Mouse (Mus musculus) kidney, adult 2 months (tissue): ENCODE measurements at regions not wholly inside any gene's neighbourhood (a gene's known extent, or its start where the extent isn't known, plus 50 kb on each side); places are given as distances from the start of the nearest gene placed in this dataset.

Experiments
- DNase-seq: peaks from one replicate; pipeline ENCODE4 v3.0.0; 2021
- H3K27ac ChIP-seq: fragments of 200-500 bp; 2 replicates; pipeline ENCODE4 v1.5.1; 2012; ENCODE audit warnings: low read depth, low read length, control low read depth, inconsistent platforms; ENCODE audit not compliant: insufficient read depth
- H3K27me3 ChIP-seq: fragments of 200-500 bp; replicated peaks from 2 replicates; pipeline ENCODE4 v1.6.1; 2012; ENCODE audit warnings: mild to moderate bottlenecking, moderate library complexity, low read length, inconsistent platforms; ENCODE audit not compliant: control insufficient read depth, insufficient read depth
- H3K36me3 ChIP-seq: fragments of 200-500 bp; 2 replicates; pipeline ENCODE4 v1.6.1; 2012; ENCODE audit warnings: mild to moderate bottlenecking, moderate library complexity, low read length, inconsistent platforms; ENCODE audit not compliant: control insufficient read depth, insufficient read depth
- H3K4me1 ChIP-seq: fragments of 200-500 bp; 2 replicates; pipeline ENCODE4 v1.6.1; 2011; ENCODE audit warnings: low read length; ENCODE audit not compliant: control insufficient read depth, insufficient read depth
- H3K4me3 ChIP-seq: fragments of 200-500 bp; 2 replicates; pipeline ENCODE4 v1.5.1; 2011; ENCODE audit warnings: mild to moderate bottlenecking, low read depth, low read length, control low read depth; ENCODE audit not compliant: insufficient read depth
- CTCF ChIP-seq: fragments of 200-500 bp; conservative IDR thresholded peaks from 2 replicates; pipeline ENCODE4 v1.5.1; 2011; ENCODE audit warnings: low read depth, mild to moderate bottlenecking, control low read depth, low read length, moderate library complexity, mixed read lengths; ENCODE audit not compliant: insufficient read depth, insufficient read length
- POLR2A ChIP-seq: fragments of 200-500 bp; IDR thresholded peaks from one replicate; pipeline ENCODE4 v1.6.1; 2011; ENCODE audit warnings: low read depth, low read length, control low read depth
- WGBS: fragments of 180-500 bp; shearing (Covaris S2); methylation state at CpG from one replicate; pipeline ENCODE4 v1.1.7; 2018; 5-methylcytosine and 5-hydroxymethylcytosine counted together

DNA sequence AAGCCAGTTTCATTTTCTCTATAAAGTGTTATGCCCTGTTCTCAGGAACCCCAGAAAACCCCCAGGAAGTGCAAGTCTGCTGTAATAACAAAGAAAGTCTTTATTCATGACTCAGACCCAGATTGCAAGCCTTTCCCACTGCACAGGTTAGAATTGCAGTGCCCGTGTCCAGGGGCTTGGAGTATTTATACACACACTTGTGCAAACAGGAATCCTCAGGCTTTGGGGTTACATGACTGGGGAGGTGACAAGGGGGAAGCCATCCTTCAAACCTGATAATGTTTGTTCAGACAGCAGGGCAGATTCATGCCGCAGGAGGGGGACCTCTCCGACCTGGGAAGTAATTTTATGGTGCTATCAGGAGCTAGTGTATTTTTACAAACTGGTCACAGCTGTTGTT, 198.0 kb downstream of the Tex13c3 start:
- H3K4me3 ChIP-seq = no peak overlapping the region
- no peak for DNase-seq
- no peaks in the 10 kb centered on the region for H3K36me3 ChIP-seq
- H3K27me3 ChIP-seq = no peaks in the 10 kb centered on the region
- WGBS = 37% methylated on average over 3 of the region's 3 CpGs
- TF ChIP-seq CTCF (no peak), POLR2A (no peak)
- H3K27ac ChIP-seq = no peak overlapping the region
- peaks cover 5% of the 10 kb centered on the region; the same call in 1 of the 2 replicates for H3K4me1 ChIP-seq

GRCm38 (mm10) chrX:19264237-19264636, 216.9 kb downstream of the Tex13c3 start:
- H3K27me3 ChIP-seq = no peaks in the 10 kb centered on the region
- H3K36me3 ChIP-seq = no peaks in the 10 kb centered on the region
- H3K4me3 ChIP-seq = no peak overlapping the region
- no peak overlapping the region for H3K27ac ChIP-seq
- no peak for DNase-seq
- H3K4me1 ChIP-seq = no peaks in the 10 kb centered on the region
- TF ChIP-seq POLR2A (no peak), CTCF (no peak)

GRCm38 (mm10) chrX:19246777-19247619, 234.1 kb downstream of the Tex13c3 start:
- Histone ChIP-seq H3K36me3 (no peaks in the 10 kb centered on the region), H3K4me3 (no peak overlapping the region), H3K27ac (no peak overlapping the region), H3K4me1 (no peaks in the 10 kb centered on the region), H3K27me3 (no peaks in the 10 kb centered on the region)
- no peak for DNase-seq
- TF ChIP-seq POLR2A (no peak), CTCF (no peak)
- WGBS = 84% methylated on average over 2 of the region's 2 CpGs

DNA sequence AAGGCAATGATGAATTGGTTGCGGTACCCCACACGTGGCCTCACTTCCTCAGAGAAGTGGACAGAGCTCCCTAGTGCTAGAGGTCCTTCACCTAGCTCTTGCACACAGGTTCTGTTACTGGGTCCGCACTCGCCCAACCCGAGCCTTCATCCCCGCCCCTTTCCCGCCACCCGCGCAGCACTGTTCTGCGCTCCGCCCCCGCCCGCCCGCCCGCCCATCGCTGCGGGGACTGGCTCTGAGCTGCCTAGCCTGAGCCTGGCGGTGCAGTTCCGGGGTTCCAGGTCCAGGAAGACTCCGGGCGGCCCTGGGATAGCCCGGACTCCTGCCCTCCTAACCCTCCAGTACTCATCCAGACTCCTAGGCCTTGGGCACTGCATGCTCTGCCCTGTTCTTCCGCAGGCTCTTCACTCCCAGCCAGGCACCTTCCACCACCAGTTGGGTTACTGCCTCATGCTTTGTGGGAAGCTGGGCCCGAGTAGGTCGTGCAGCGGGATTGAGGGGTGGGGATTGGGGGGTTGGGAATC, 243.3 kb downstream of the Tex13c3 start:
- 0% methylated on average over 26 of the region's 26 CpGs for WGBS
- Histone ChIP-seq H3K4me3 (peak overlapping the region; percentile 79), H3K27ac (peak overlapping the region; percentile 59; the same call in 1 of the 2 replicates)

DNA sequence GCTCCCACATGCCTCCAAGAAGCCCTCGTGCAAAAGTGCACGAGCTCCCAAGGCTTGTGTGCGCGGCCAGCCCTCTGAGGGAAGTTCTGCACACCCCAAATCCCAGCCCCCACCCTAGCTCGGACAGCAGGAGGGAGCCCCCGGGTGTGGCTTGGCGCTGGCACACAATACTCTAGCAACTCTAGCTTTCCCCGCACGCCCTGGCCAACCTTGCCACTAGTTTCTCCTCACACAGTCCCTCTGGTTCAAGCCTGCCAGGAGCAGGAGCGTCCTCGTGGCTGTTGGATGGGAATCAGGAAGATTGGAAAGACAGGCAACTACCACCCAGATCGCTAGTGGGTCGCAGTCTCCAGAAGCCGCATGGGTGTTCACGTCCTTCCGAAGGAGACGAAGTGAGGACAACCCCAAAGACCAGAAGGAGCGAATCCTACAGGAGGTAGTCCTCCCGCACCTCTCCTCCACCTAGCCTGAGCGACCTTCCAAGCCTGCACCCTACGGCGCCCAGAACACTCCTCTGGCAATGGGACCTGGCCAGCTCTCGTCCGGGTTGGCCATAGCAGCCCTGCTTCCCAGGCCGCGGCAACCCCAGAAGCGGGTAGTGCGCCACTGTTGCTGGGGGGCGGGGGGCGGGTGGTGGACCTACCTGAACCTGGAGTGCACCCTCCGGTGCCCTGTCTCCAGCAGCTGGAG, 243.9 kb downstream of the Tex13c3 start:
- WGBS = 1% methylated on average over 29 of the region's 31 CpGs
- peak overlapping the region; percentile 59 for H3K27ac ChIP-seq
- DNase-seq = peak; percentile 28
- H3K36me3 ChIP-seq = no peaks in the 10 kb centered on the region
- peak overlapping the region; percentile 79 for H3K4me3 ChIP-seq
- no peaks in the 10 kb centered on the region for H3K4me1 ChIP-seq
- no peak for TF ChIP-seq CTCF
- no peak for TF ChIP-seq POLR2A
- H3K27me3 ChIP-seq = no peaks in the 10 kb centered on the region

More for the DNA sequence above, 243.3 kb downstream of the Tex13c3 start:
- Histone ChIP-seq H3K4me1 (no peaks in the 10 kb centered on the region), H3K27me3 (no peaks in the 10 kb centered on the region), H3K36me3 (no peaks in the 10 kb centered on the region)
- no peak for TF ChIP-seq POLR2A
- TF ChIP-seq CTCF = no peak
- peak; percentile 73 for DNase-seq

DNA sequence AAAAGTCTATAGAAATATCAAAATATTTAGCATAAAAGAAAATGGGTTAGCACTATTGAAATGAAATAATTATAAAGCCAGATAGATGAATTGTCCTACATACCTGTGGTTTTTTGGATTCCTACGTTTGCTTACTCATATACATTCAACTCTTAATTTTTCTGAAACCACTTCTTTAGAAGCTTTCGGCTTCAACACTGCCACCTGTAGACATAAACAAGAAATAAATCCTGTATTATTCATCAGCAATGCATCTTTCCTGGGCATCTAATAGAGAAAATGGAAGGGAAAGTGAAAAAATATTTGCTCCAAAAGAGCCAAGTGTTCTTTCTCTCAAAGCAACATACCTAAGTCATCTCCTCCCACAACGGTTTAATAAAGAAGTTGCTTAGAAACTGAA, 245.7 kb downstream of the Tex13c3 start:
- 50% methylated on average over 3 of the region's 3 CpGs for WGBS
- no peaks in the 10 kb centered on the region for H3K36me3 ChIP-seq
- H3K4me3 ChIP-seq = no peak overlapping the region
- H3K27ac ChIP-seq = no peak overlapping the region
- no peak for TF ChIP-seq CTCF
- TF ChIP-seq POLR2A = no peak
- DNase-seq = peak; percentile 1
- H3K27me3 ChIP-seq = no peaks in the 10 kb centered on the region
- H3K4me1 ChIP-seq = no peaks in the 10 kb centered on the region

DNA sequence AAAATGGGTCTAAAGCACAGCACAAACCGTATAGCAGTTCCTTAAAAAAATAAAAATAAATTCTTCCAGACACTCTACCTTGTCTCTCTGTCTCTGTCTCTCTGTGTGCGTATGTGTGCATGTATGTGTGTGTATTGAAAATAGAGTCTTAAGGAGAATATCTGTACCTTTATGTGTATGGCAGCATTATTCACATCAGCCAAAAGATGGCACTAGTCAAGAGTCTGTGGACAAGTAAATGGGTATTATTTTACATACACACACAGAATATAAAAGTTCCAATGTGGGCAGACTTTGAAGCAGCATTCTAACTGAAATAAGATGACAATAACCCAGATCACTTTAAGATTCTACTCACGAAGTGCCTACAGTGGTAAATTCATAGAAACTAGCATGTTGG, 249.3 kb downstream of the Tex13c3 start:
- TF ChIP-seq POLR2A (no peak), CTCF (no peak)
- Histone ChIP-seq H3K36me3 (no peaks in the 10 kb centered on the region), H3K4me1 (no peaks in the 10 kb centered on the region), H3K4me3 (no peak overlapping the region), H3K27ac (no peak overlapping the region), H3K27me3 (no peaks in the 10 kb centered on the region)
- no peak for DNase-seq
- 84% methylated on average over 3 of the region's 3 CpGs for WGBS
